Mouse (Mus musculus) hindbrain, postnatal 0 days (tissue): ENCODE results near the gene Stk4. TPM values are rescaled to one million over a fixed set of nuclear protein-coding genes. Genes with fewer than 3 reads are reported as not detected.

Experiments
- ATAC-seq: fragments of 200-750 bp; cut with Nextera tagmentation; 2 replicates; pipeline ENCODE4 v1.8.0; 2017; ENCODE audit warnings: mild to moderate bottlenecking, moderate TSS enrichment, moderate library complexity
- DNase-seq: peaks from one replicate; pipeline ENCODE4 v3.0.0-alpha.2; 2015; ENCODE audit warnings: low spot score
- H3K27ac ChIP-seq: fragments of 300-500 bp; sonication (generic); 2 replicates; pipeline ENCODE4 v1.5.1; 2014; ENCODE audit warnings: mild to moderate bottlenecking
- H3K27me3 ChIP-seq: fragments of 300-500 bp; sonication (generic); 2 replicates; pipeline ENCODE4 v1.6.1; 2014; ENCODE audit warnings: low read length, mixed read lengths; ENCODE audit not compliant: insufficient read depth
- H3K36me3 ChIP-seq: fragments of 300-500 bp; sonication (generic); 2 replicates; pipeline ENCODE4 v1.6.1; 2014; ENCODE audit warnings: low read length, mixed read lengths; ENCODE audit not compliant: insufficient read depth
- H3K4me1 ChIP-seq: fragments of 300-500 bp; sonication (generic); 2 replicates; pipeline ENCODE4 v1.6.1; 2014; ENCODE audit warnings: antibody characterized with exemption, low read length, mixed read lengths; ENCODE audit not compliant: insufficient read depth
- H3K4me2 ChIP-seq: fragments of 300-500 bp; sonication (generic); 2 replicates; pipeline ENCODE4 v1.6.1; 2014; ENCODE audit warnings: low read depth, mild to moderate bottlenecking, low read length, moderate library complexity, mixed read lengths
- H3K4me3 ChIP-seq: fragments of 300-500 bp; sonication (generic); 2 replicates; pipeline ENCODE4 v1.5.1; 2014; ENCODE audit warnings: low read length
- H3K9ac ChIP-seq: fragments of 300-500 bp; sonication (generic); replicated peaks from 2 replicates; pipeline ENCODE4 v1.6.1; 2014; ENCODE audit warnings: mild to moderate bottlenecking, low read length, moderate library complexity, mixed read lengths
- H3K9me3 ChIP-seq: fragments of 300-500 bp; sonication (generic); 2 replicates; pipeline ENCODE4 v1.6.1; 2016; ENCODE audit warnings: low read length, mixed read lengths
- CTCF ChIP-seq: IDR thresholded peaks from 2 replicates; pipeline ENCODE4 v1.5.1; 2016; ENCODE audit warnings: antibody characterized with exemption, control low read depth, low read depth
- WGBS: fragments of 180-500 bp; shearing (Covaris S2); extraction: QIAGEN DNeasy Blood & Tissue Kit; methylation state at CpG from one replicate; pipeline ENCODE4 v1.1.7; 2014; 5-methylcytosine and 5-hydroxymethylcytosine counted together
- polyA plus RNA-seq: library from polyadenylated mRNA; unstranded; fragments of >200 nt; fragmentation: Nextera tagmentation; extraction: Ambion mirVana; gene quantifications from 2 replicates; pipeline ENCODE4 v1.2.1, GENCODE M21; 2015
- total RNA-seq: library from RNA; depleted of rRNA; stranded (reverse); fragments of >200 nt; gene quantifications from 2 replicates; pipeline ENCODE4 v1.2.3, GENCODE M21; 2014; rRNA removed

The Stk4 gene
- total and polyA plus RNA-seq, 2 experiments from 2014 or later = 13.1 to 23.9 TPM

- Histone ChIP-seq H3K27me3 (no peaks in the 10 kb centered on the region), H3K4me2 (no peak within 1 kb of the TSS), H3K4me1 (no peaks in the 10 kb centered on the region), H3K9me3 (no peaks in the 10 kb centered on the region), H3K36me3 (no peaks in the 10 kb centered on the region), H3K4me3 (no peak within 1 kb of the TSS), H3K9ac (no peak within 1 kb of the TSS), H3K27ac (no peak within 1 kb of the TSS)
- 80% methylated on average over 20 of the region's 20 CpGs for WGBS
- no peak for TF ChIP-seq CTCF
- DNase-seq (no peak), ATAC-seq (no peak)
Measured at GRCm38 (mm10) chr2:164199626-164200327, 129.7 kb downstream of the Stk4 start, which contains the start of gene Wfdc15a. Gene Wfdc15a, minus strand, starts transcription at chr2:164200130.

Other genes starting within 250 kb of the Stk4 start
- 0.58 TPM in 1 of 2 replicates, not detected in the other for gene Ccn5, start 249.5 kb upstream of the Stk4 start, total RNA-seq
- 0.20 and 0.33 TPM in 2 replicates for gene Ccn5, start 249.5 kb upstream of the Stk4 start, polyA plus RNA-seq
- 0.58 and 2.4 TPM in 2 replicates for gene Kcnk15, start 216.7 kb upstream of the Stk4 start, total RNA-seq
- gene Kcnk15, start 216.7 kb upstream of the Stk4 start, polyA plus RNA-seq = 0.23 and 0.40 TPM in 2 replicates
- gene Rims4, start 151.6 kb upstream of the Stk4 start, total RNA-seq = 76.7 and 81.0 TPM in 2 replicates
- gene Rims4, start 151.6 kb upstream of the Stk4 start, polyA plus RNA-seq = 16.7 and 19.6 TPM in 2 replicates
- 131 and 134 TPM in 2 replicates for gene Ywhab, start 75.4 kb upstream of the Stk4 start, total RNA-seq
- 583 and 590 TPM in 2 replicates for gene Ywhab, start 75.4 kb upstream of the Stk4 start, polyA plus RNA-seq
- gene Pabpc1l, start 44.9 kb upstream of the Stk4 start, total RNA-seq = 1.3 TPM in 1 of 2 replicates, not detected in the other
- gene Pabpc1l, start 44.9 kb upstream of the Stk4 start, polyA plus RNA-seq = 2.0 and 2.2 TPM in 2 replicates
- 38.9 and 45.8 TPM in 2 replicates for gene Tomm34, start 847 bp downstream of the Stk4 start, total RNA-seq
- gene Tomm34, start 847 bp downstream of the Stk4 start, polyA plus RNA-seq = 45.8 and 46.5 TPM in 2 replicates
- gene Kcns1, start 100.8 kb downstream of the Stk4 start, total RNA-seq = 12.7 and 15.8 TPM in 2 replicates
- 3.0 and 3.3 TPM in 2 replicates for gene Kcns1, start 100.8 kb downstream of the Stk4 start, polyA plus RNA-seq
- not detected in 2 replicates for gene Wfdc5, start 112.4 kb downstream of the Stk4 start, total RNA-seq
- not detected in 2 replicates for gene Wfdc5, start 112.4 kb downstream of the Stk4 start, polyA plus RNA-seq
- gene Wfdc12, start 120.3 kb downstream of the Stk4 start, total RNA-seq = not detected in 2 replicates
- not detected in 2 replicates for gene Wfdc12, start 120.3 kb downstream of the Stk4 start, polyA plus RNA-seq
- not detected in 2 replicates for gene Wfdc15a, start 129.8 kb downstream of the Stk4 start, total RNA-seq
- gene Wfdc15a, start 129.8 kb downstream of the Stk4 start, polyA plus RNA-seq = not detected in 2 replicates
- gene Wfdc15b, start 151.3 kb downstream of the Stk4 start, total RNA-seq = not detected in 2 replicates
- gene Wfdc15b, start 151.3 kb downstream of the Stk4 start, polyA plus RNA-seq = not detected in 2 replicates
- gene Svs2, start 168.1 kb downstream of the Stk4 start, total RNA-seq = not detected in 2 replicates
- not detected in 2 replicates for gene Svs2, start 168.1 kb downstream of the Stk4 start, polyA plus RNA-seq
- not detected in 2 replicates for gene Svs3b, start 186.3 kb downstream of the Stk4 start, total RNA-seq
- not detected in 2 replicates for gene Svs3b, start 186.3 kb downstream of the Stk4 start, polyA plus RNA-seq
- not detected in 2 replicates for gene Svs4, start 208.1 kb downstream of the Stk4 start, total RNA-seq
- not detected in 2 replicates for gene Svs4, start 208.1 kb downstream of the Stk4 start, polyA plus RNA-seq
- not detected in 2 replicates for gene Svs3a, start 218.9 kb downstream of the Stk4 start, total RNA-seq
- not detected in 2 replicates for gene Svs3a, start 218.9 kb downstream of the Stk4 start, polyA plus RNA-seq
- gene Svs6, start 246.4 kb downstream of the Stk4 start, total RNA-seq = not detected in 2 replicates
- not detected in 2 replicates for gene Svs6, start 246.4 kb downstream of the Stk4 start, polyA plus RNA-seq